Mouse (Mus musculus): ENCODE measurements around the gene Scly.

Scly gene

GRCm38 (mm10) chr1:91297799-91298744, at the start of gene Scly:
TSS of gene Scly (plus strand) at chr1:91298338.
- DNase-seq = peak; percentile 94 to 95

- DNase-seq = no peak
Measured at GRCm38 (mm10) chr1:91248970-91249369, 49.2 kb upstream of the Scly start.

- peak; percentile 94 to 97 for DNase-seq
Measured at GRCm38 (mm10) chr1:91249564-91250414, 48.3 kb upstream of the Scly start, which contains the start of gene Ube2f. TSS of gene Ube2f (plus strand) at chr1:91250304.

- peak in 1 of 2 experiments; percentile 43 for DNase-seq
Measured at GRCm38 (mm10) chr1:91250415-91251147, 47.6 kb upstream of the Scly start.

GRCm38 (mm10) chr1:91251148-91251650, 46.9 kb upstream of the Scly start:
- no peak for DNase-seq

GRCm38 (mm10) chr1:91251927-91252326, 46.2 kb upstream of the Scly start:
- DNase-seq = no peak

- no peak for DNase-seq
Measured at GRCm38 (mm10) chr1:91257918-91258317, 40.2 kb upstream of the Scly start.

GRCm38 (mm10) chr1:91259794-91260193, 38.3 kb upstream of the Scly start:
- no peak for DNase-seq

GRCm38 (mm10) chr1:91262508-91262907, 35.6 kb upstream of the Scly start:
- DNase-seq = no peak

GRCm38 (mm10) chr1:91272260-91272659, 25.9 kb upstream of the Scly start:
- DNase-seq = no peak

GRCm38 (mm10) chr1:91276581-91276980, 21.6 kb upstream of the Scly start:
- no peak for DNase-seq

GRCm38 (mm10) chr1:91277480-91277879, 20.7 kb upstream of the Scly start:
- DNase-seq = no peak

GRCm38 (mm10) chr1:91278410-91279119, 19.6 kb upstream of the Scly start:
- no peak for DNase-seq

- DNase-seq = no peak
Measured at GRCm38 (mm10) chr1:91279126-91279525, 19.0 kb upstream of the Scly start.

- DNase-seq = no peak
Measured at GRCm38 (mm10) chr1:91282582-91282981, 15.6 kb upstream of the Scly start.

GRCm38 (mm10) chr1:91289375-91289774, 8.8 kb upstream of the Scly start:
- no peak for DNase-seq

- DNase-seq = no peak
Measured at GRCm38 (mm10) chr1:91292101-91292825, 5.9 kb upstream of the Scly start.

GRCm38 (mm10) chr1:91295544-91295943, 2.6 kb upstream of the Scly start:
- DNase-seq = no peak

- DNase-seq = no peak
Measured at GRCm38 (mm10) chr1:91299026-91299706, 1.0 kb downstream of the Scly start.

GRCm38 (mm10) chr1:91299707-91300426, 1.7 kb downstream of the Scly start:
- DNase-seq = peak; percentile 21 to 61
